Comparison of ENCODE assay signal across 13 mouse cellular contexts in genomic region chr2:126361131-126361810, GRCm38 (mm10).
DNase-seq lines count a peak whose midpoint lies in the region; ATAC-seq lines count a peak whose summit lies in the region.
"Had no signal": no experiment of that assay in that cellular context is flagged by ENCODE, and none has a peak within 500 bp of the region (broad histone marks: within the 10 kb centered on the region; RNA-seq: fewer than 3 reads in every experiment).

No protein-coding gene starts in this region.

- H3K4me1 ChIP-seq in heart, embryonic 12.5 days (replicated peaks): no peaks in the 10 kb centered on the region; the same call in 1 of the 2 replicates
- peaks cover 14% of the 10 kb centered on the region for H3K4me1 ChIP-seq in embryonic facial prominence, embryonic 10.5 days
- H3K4me1 ChIP-seq in limb, embryonic 12.5 days (replicated peaks): no peaks in the 10 kb centered on the region
- H3K4me1 ChIP-seq: hindbrain, embryonic 13.5 days had no signal

- no peaks in the 10 kb centered on the region for H3K9me3 ChIP-seq in heart, embryonic 12.5 days (replicated peaks)
- H3K9me3 ChIP-seq in embryonic facial prominence, embryonic 10.5 days: no peaks in the 10 kb centered on the region
- H3K9me3 ChIP-seq in limb, embryonic 12.5 days: no peaks in the 10 kb centered on the region
- H3K9me3 ChIP-seq: hindbrain, embryonic 13.5 days had no signal

- ATAC-seq in heart, embryonic 12.5 days (ENCODE audit: insufficient number of reproducible peaks, low FRiP score): no peak
- ATAC-seq in limb, embryonic 12.5 days (ENCODE audit: insufficient number of reproducible peaks, insufficient read depth, low FRiP score, low TSS enrichment, low read depth): no peak

- 0 out of 2 replicates have a peak overlapping the region, but pooled peaks have one; percentile 25 for H3K27ac ChIP-seq in heart, embryonic 12.5 days (ENCODE audit: poor library complexity, severe bottlenecking)
- H3K27ac ChIP-seq in embryonic facial prominence, embryonic 10.5 days (replicated peaks): peak overlapping the region; percentile 63; the same call in 1 of the 2 replicates
- H3K27ac ChIP-seq in limb, embryonic 12.5 days: 0 out of 2 replicates have a peak overlapping the region, but pooled peaks have one; percentile 41
- H3K27ac ChIP-seq: hindbrain, embryonic 13.5 days; macrophage had no signal

- H3K36me3 ChIP-seq in heart, embryonic 12.5 days: no peaks in the 10 kb centered on the region
- no peaks in the 10 kb centered on the region for H3K36me3 ChIP-seq in embryonic facial prominence, embryonic 10.5 days (replicated peaks)
- no peaks in the 10 kb centered on the region for H3K36me3 ChIP-seq in limb, embryonic 12.5 days
- H3K36me3 ChIP-seq: hindbrain, embryonic 13.5 days had no signal

- H3K4me2 ChIP-seq in heart, embryonic 12.5 days: no peak overlapping the region
- no peak overlapping the region for H3K4me2 ChIP-seq in limb, embryonic 12.5 days
- H3K4me2 ChIP-seq: hindbrain, embryonic 13.5 days had no signal

- 59% methylated on average over 21 of the region's 21 CpGs for WGBS in heart, embryonic 12.5 days
- 59% methylated on average over 21 of the region's 21 CpGs for WGBS in embryonic facial prominence, embryonic 10.5 days
- WGBS in limb, embryonic 12.5 days: 81% methylated on average over 21 of the region's 21 CpGs

- H3K4me3 ChIP-seq in heart, embryonic 12.5 days: no peak overlapping the region
- no peak overlapping the region for H3K4me3 ChIP-seq in embryonic facial prominence, embryonic 10.5 days
- no peak overlapping the region for H3K4me3 ChIP-seq in limb, embryonic 12.5 days (replicated peaks)
- H3K4me3 ChIP-seq: hindbrain, embryonic 13.5 days had no signal

- no peaks in the 10 kb centered on the region for H3K27me3 ChIP-seq in heart, embryonic 12.5 days (replicated peaks)
- no peaks in the 10 kb centered on the region for H3K27me3 ChIP-seq in embryonic facial prominence, embryonic 10.5 days (replicated peaks; ENCODE audit: low read depth, poor library complexity, severe bottlenecking)
- H3K27me3 ChIP-seq in limb, embryonic 12.5 days: no peaks in the 10 kb centered on the region
- H3K27me3 ChIP-seq: hindbrain, embryonic 13.5 days had no signal

- no peak overlapping the region for H3K9ac ChIP-seq in heart, embryonic 12.5 days
- no peak overlapping the region for H3K9ac ChIP-seq in limb, embryonic 12.5 days (replicated peaks)
- H3K9ac ChIP-seq: hindbrain, embryonic 13.5 days had no signal

- DNase-seq in heart, adult 9 months (ENCODE audit: low spot score in 2 of 2): no peak
- DNase-seq in ES-CJ7 (ENCODE audit: low read depth, low spot score): peak; percentile 51
- no peak for DNase-seq in embryonic facial prominence, embryonic 10.5 days (ENCODE audit: low spot score)
- no peak for DNase-seq in left cerebral cortex, postnatal 10 days (ENCODE audit: extremely low spot score in 1 of 2, low spot score in 2 of 2)
- no peak for DNase-seq in cerebellum, postnatal 25 days
- DNase-seq in thymus, postnatal 4 days: no peak
- DNase-seq: layer of hippocampus, adult 9-11 months; right cerebral cortex, postnatal 25 days; thymus, postnatal 36 days had no signal

- intact Hi-C loops in left cerebral cortex, postnatal 10 days (cut with DNase I): loop anchor here (10.0 kb wide), 1 partner anchor 326 kb away; the partner anchor contains the start of gene Fgf7
